Mouse (Mus musculus) olfactory bulb, adult 2 months (tissue): ENCODE measurements around the gene Epha3.

Source experiments
- CTCF ChIP-seq: fragments of 200-500 bp; IDR thresholded peaks from 2 replicates; pipeline ENCODE4 v1.5.1; 2012; ENCODE audit warnings: low read depth, mild to moderate bottlenecking, low read length, moderate library complexity; ENCODE audit not compliant: insufficient read depth
- POLR2A ChIP-seq: fragments of 200-500 bp; IDR thresholded peaks from 2 replicates; pipeline ENCODE4 v1.6.1; 2012; ENCODE audit warnings: mild to moderate bottlenecking, low read depth, low read length, moderate library complexity; ENCODE audit not compliant: insufficient read depth

DNA sequence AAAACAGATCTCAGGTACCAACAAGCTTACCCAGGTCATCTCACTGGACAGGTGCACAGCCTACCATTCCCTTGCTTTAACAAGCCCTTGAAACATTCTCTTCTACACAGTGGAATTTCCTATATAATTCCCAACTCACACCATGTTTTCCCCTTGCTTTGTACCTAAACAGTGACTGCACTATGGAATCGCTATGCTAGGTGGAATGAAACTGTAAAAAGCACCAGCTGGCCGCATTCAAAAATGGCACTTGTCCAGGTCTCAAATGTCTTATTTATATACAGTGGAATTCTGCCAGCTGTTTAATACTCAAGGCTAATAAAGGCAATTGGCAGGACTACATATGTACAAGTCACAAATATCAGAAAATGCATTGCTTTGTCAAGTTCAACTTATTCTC lies 71.9 kb downstream of the Epha3 start:
- TF ChIP-seq CTCF (no peak), POLR2A (no peak)
